Mouse (Mus musculus): Measurements from ENCODE around the gene Eif4e2. TPM values are rescaled to one million over a fixed set of nuclear protein-coding genes. Genes with fewer than 3 reads are reported as not detected.

Eif4e2 gene
- total RNA-seq, 2 experiments from 2014 or later = 86.8 to 90.0 TPM

GRCm38 (mm10) chr1:87200811-87201210, 12.9 kb upstream of the Eif4e2 start:
- no peak for DNase-seq

DNA sequence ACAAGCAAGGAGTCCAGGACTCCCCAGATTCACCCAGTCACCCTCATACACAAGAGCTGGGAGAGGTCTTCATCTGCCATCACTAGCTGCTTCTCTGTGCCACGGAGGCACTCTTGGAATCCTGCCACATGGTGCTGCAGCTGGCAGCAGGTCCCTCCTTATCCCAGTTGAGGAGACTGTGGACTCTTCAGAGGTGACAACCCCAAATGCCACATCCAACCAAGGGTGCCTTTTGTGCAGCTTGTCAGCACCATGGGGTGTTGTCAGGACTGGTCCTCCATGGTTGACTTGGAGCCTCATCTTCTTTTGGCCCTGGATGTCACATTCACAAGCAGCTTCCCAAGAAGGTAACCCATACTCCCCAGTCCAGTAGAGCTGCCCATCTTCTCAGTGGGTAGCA, 11.9 kb upstream of the Eif4e2 start:
- DNase-seq = no peak

DNA sequence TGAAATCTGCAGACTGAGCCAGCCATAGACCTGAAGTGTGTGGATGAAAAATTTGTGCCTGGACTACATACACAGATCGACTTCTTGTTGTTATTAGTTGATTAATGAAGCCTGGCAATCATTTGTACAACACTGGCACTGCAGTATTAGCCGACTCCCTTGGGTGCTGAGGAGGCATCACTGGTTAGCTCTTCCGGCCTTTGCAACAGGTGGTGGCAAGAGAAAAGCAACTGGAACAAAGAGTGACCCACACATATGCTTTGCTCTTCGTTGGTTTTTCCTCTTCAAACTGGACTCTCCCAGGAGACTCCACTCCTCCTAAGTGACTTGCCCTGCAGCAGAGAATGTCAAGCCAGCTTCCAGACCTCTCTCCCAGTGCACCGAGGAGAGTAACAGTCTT, 9.9 kb upstream of the Eif4e2 start:
- no peak for DNase-seq

DNA sequence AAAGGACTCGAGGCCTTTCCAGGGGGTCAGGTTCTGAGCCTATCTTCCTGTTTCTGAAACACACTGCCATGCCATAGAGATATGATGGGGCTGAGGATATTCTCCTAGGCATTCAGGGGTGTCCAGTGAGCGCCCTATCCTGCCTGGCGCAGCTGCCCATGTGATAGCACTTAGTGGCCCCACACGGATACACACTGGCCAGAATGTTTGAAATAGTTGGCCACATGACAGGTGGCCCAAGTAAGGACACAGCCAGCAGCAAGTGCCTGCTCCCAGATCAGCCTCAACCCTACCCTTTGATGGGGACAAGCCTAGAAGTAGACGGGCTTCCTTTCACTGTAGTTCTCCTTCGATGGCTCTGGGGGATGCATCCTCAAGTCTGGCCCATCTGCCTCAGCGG, 9.2 kb upstream of the Eif4e2 start, which contains the start of gene Chrng:
Gene Chrng, plus strand, starts transcription at position 193 of the 400 bp plus-strand sequence.
- no peak for DNase-seq

DNA sequence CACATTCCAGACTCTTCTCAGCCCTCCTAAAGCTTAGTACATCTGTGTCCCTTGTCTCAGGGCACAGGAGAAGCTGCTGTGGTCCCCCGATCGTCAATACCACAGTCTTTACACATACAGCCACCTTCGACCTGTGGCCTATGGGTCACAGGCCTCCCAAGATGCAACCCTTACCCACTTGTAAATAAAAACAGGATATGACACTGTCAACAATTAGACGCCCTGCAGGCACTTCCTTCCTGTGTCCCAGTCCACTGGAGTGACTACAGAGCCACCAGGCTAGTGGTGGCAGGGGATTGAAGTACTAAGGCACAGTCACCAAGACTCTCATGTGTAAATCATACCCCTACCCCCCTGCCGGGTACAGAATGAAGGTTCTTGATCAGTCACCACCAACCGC, 8.7 kb upstream of the Eif4e2 start:
- peak in 1 of 2 experiments; percentile 20 for DNase-seq

DNA sequence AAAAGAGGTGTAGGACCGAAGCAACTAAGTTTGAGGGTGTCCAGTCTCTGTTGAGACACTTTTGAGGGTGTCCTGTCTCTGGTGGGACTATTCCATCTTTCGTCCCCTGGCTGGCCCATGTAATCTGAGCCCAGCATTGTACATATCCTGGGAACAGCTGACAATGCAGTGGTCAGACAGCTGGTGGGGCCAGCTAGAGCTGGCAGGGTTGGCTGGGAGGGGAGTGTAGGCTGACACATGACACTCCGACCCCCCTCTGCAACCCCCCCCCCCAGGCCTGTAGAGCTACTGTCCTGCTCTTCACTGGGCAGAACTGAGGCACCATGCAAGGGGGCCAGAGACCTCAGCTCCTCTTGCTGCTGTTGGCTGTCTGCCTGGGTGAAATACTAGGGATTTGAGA, 8.2 kb upstream of the Eif4e2 start:
- DNase-seq = no peak

- DNase-seq = no peak
These were observed 7.4 kb upstream of the Eif4e2 start for GRCm38 (mm10) chr1:87206339-87206738.

DNA sequence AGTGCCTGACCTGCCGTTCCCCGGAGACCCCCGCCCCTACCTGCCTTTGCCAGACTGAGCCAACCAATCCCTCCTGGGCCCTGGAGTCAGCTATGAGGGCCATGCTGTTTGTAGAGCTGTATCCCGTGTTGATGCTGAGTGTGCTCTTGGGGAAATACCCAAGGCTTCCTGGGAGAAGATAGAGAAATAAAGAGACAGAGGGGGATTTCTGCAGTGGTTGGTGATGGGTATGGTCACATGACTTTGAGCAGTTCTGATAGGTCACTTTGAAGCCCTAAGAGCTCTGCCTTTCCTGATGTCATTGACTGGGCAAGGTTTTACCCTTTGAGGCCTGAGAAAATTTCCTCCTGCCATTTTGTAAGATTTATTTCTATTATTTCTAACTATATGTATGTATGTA, 2.3 kb upstream of the Eif4e2 start:
- no peak for DNase-seq

DNA sequence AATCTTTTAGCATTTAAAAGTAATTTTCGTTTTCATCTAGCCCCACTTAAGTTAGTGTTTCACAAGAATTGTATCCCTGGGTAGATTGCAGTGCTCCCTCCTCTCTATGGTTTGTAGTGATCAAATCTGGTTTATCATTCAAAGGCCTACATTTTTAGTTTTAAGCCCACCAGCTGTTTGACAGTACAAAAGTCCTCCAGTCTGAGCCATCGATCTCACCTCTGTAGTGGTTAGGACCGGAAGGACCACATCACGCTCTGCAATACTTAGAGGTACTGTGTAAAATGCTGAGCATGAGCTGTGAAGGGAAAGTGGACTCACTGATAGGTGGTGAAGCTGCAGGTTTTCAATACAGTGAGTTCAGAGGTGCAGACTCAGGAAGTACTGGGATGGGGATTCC, 1.0 kb downstream of the Eif4e2 start:
- no peak for DNase-seq

DNA sequence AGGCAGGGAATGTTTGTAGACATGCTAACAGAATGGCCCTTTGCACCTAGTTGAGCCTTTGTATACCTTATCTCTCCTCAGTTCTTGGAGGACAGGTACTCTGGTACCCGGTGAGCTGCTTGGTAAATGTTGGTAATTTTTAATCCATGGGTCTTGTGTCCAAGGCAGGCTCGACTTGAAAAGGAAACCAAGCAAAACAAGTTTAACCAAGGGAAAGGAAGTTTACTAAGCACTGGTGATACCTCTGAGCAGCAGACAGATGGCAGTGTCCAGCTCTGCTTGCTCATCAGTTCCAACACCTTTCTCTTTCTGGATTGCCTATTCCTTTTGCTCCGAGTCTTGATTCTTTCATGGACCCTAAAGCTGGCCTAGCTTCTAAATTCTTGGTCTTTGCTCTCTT, 4.2 kb downstream of the Eif4e2 start:
- peak in 1 of 2 experiments; percentile 23 for DNase-seq

DNA sequence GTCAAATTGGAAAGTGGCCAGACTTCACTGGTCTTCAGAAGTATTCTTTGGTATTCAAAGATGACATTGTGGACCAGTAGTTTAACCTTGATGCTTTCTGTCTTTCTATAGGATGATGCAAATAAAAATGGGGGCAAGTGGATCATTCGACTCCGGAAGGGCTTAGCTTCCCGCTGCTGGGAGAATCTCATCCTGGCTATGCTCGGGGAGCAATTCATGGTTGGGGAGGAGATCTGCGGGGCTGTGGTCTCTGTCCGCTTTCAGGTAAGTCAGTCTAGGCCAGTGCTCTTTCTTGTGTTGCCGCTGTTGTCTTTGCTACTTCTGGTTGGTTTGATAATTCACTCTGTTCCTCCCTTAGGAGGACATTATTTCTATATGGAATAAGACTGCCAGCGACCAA, 12.0 kb downstream of the Eif4e2 start:
- no peak for DNase-seq

DNA sequence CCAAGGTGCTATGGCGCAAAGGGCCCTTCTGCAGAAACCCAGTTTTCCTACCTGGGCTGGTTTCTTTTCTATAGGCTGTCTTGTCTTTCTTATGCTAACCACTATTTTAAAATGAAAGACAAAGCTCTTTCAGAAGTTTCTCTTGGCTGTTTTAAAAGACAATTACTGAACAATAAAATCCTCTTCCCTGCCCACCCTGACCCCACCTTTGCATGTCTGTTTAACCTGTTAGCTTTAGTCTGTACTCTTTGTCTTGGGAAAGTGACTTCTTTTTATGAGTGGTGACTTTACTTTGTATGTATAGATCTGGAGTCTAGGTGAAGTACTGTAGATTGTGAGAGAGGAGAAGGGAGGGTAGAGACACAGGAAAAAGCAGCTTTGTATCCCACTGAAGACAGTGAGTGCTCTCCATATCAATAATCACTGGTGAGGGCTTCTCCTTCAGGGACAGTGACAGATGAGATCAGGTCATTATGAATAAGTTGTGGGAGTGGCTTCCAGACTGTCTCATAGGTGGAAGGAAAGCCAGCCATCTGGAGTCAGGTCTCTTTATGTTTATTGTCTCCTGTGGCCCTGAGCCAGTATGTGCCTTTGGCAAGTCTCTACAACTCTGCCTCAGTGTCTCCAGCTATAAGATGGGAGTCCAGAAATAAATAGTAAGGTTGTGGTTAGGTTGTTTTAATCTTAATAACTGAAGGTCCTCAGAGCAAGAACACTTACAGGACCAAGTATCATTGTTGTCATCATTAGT, 12.9 kb downstream of the Eif4e2 start:
- no peak for DNase-seq

GRCm38 (mm10) chr1:87227160-87227550, 13.4 kb downstream of the Eif4e2 start:
- DNase-seq = no peak

- no peak for DNase-seq
These were observed 16.9 kb downstream of the Eif4e2 start for GRCm38 (mm10) chr1:87230606-87231005.

GRCm38 (mm10) chr1:87232197-87232596, 18.5 kb downstream of the Eif4e2 start:
- DNase-seq = no peak

GRCm38 (mm10) chr1:87239056-87239455, 25.3 kb downstream of the Eif4e2 start:
- no peak for DNase-seq

DNA sequence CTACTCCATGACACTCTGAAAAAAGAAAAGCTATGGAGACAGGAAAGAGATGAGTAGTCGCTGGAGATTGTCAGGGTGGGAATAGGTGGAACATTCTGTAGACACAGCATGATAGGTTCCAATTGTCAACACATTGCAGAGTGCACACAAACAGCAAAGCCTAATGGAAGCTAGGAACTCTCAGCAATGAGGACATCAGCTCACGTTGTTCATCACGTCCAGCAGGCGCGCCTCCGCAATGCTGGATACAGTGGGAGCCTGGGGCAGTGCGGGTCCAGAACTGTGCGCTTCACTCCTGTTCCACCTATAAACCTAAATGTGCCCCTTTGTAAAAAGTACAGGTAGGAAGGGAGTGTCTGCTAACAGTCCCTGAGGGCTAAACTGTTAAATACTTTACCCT, 29.3 kb downstream of the Eif4e2 start:
- DNase-seq = no peak

GRCm38 (mm10) chr1:87245430-87245829, 31.7 kb downstream of the Eif4e2 start:
- no peak for DNase-seq

DNA sequence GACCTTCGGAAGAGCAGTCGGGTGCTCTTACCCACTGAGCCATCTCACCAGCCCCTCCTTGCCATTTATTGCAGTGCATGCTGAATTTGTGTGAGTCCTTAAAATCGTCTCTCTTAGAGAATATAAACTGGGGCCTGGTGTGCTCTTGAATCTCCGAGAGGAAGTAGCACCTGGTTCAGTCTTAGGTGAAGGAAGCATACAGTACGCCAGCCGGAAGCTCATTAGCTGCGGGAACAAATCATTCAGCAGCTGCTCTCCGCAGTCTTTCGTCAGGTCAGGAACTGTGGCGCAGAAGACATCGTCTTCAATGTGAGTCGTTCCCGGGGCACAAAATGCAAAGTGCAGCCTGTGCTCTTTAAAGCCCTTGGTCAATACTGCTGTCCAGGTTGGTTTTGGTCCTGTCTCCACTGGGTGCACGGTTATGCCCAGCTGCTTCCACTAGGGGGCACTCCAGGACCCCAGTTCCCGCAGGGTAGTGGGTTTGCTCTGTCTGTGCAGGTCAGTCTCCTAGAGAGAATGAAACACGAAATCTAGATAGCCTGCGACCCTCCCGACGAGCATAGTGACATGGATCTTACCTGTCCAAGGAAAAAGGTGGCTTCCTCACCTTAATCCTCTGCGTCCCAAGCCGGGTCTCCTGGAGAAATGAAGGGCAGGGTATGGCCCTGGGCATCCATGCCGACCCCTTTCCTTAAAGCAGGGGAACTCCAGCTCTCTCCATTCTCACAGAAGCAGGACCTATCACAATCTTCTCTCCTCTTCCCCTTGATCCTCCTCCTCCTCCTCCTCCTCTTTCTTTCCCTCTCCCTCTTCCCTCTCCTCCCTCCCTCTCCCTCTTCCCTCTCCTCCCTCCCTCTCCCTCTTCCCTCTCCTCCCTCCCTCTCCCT, 32.5 kb downstream of the Eif4e2 start:
- peak; percentile 90 to 91 for DNase-seq

DNA sequence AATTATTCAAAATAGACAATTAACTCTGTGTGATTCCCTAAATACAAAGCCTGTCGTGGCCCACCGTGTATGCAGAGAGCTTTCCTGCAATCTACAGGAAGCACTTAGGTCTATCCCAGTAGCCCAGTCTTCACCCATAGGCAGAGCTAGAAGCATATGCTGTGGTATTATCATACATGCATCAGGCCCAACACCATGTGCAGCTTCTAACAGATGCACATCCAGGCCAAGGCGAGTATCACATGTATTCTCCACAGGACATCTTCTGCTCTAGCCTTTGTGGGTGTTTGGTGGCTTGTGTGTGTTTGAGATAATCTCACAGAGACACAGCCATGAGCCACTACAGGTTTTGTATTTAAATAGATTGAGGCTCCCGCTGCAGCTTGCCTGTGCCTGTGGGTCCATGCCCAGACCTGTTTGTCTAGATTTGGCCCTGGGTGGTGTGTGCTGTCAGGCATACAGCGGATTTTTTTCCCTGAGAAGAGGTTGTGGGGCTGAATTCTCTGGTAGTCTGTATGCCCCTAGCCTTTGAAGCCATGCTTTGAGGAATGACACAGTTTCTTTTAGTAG, 38.4 kb downstream of the Eif4e2 start:
- no peak for DNase-seq

DNA sequence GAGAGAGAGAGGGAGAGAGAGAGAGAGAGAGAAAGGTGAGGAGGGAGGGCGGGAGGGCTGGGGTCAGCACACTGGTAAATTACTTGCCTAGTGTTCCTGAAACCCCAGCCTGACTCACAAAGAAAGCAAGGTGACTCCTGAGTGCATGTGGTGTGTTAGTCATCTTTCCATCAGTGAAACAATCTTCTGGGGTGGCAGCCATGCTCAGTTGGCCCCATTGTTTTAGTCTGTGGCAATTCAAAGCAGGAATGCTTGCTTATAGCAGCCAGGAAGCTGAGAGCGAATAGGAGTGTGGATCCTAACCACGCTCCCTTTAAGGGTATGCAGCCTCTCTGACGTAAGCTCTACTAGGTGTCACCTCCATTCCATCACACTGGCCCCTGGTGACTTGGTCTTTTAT, 41.5 kb downstream of the Eif4e2 start:
- DNase-seq = no peak

GRCm38 (mm10) chr1:87257691-87258090, 44.0 kb downstream of the Eif4e2 start:
- DNase-seq = peak; percentile 66 to 69

DNA sequence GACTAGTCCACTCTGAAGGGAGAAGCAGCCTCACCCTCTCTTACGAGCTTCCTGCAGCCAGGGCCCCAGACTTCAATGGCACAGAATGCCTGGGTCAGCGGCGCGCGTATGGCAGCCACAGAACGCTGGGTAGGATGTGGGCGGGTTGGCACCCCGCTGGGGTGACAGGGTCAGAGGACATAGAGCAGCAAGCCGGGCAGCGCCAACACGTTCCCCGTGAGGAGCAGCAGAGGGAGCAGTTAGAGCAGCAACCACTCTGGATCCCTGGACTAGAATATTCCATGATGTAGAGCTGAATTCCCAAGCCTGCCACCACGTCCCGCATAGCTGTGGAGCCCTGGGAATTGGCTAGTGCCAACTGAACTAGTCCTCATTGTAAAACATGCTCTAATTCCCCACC, 44.8 kb downstream of the Eif4e2 start:
- DNase-seq = peak; percentile 75 to 79

Measured in adrenal gland, postnatal 36 days (tissue).